Mouse (Mus musculus) gastrocnemius, postnatal 14 days (tissue): ENCODE data around the gene Mtmr12. TPM values are rescaled to one million over a fixed set of nuclear protein-coding genes. Genes with fewer than 3 reads are reported as not detected.

Experiments used
- DNase-seq: peaks from one replicate; pipeline ENCODE4 v3.0.0; 2021; ENCODE audit warnings: mixed read lengths
- intact Hi-C: fragments of 180-260 bp; cut with DNase I; formaldehyde crosslinking; loops from one replicate; pipeline ENCODE4 v1.15.1; 2025; ENCODE audit warnings: low total_unique reads
- total RNA-seq, 2 experiments: library from RNA; stranded (reverse); gene quantifications; 2 replicates each; pipeline ENCODE4 v1.2.3; 2021

Mtmr12 gene
- total RNA-seq, 2 experiments from 2014 or later: 6.0 to 7.1 TPM

GRCm38 (mm10) chr15:12257730-12258494 is 53.1 kb downstream of the Mtmr12 start:
- DNase-seq: no peak
- intact Hi-C loops: no loop called here

GRCm38 (mm10) chr15:12263056-12263455 is 58.2 kb downstream of the Mtmr12 start:
- no peak for DNase-seq
- intact Hi-C loops: no loop called here

GRCm38 (mm10) chr15:12266460-12266859 is 61.6 kb downstream of the Mtmr12 start:
- intact Hi-C loops: loop anchor here (5.0 kb wide), 1 partner anchor 69 kb away; no protein-coding TSS in a partner anchor

GRCm38 (mm10) chr15:12268021-12268420 is 63.2 kb downstream of the Mtmr12 start:
- intact Hi-C loops: loop anchor here (5.0 kb wide), 1 partner anchor 71 kb away; no protein-coding TSS in a partner anchor
- peak; percentile 69 for DNase-seq

More at GRCm38 (mm10) chr15:12266460-12266859, 61.6 kb downstream of the Mtmr12 start:
- DNase-seq: no peak

GRCm38 (mm10) chr15:12271340-12271739 is 66.5 kb downstream of the Mtmr12 start:
- intact Hi-C loops: no loop called here
- no peak for DNase-seq

GRCm38 (mm10) chr15:12273325-12274052 is 68.7 kb downstream of the Mtmr12 start:
- no peak for DNase-seq
- intact Hi-C loops: no loop called here

- DNase-seq: no peak
- intact Hi-C loops: no loop called here
Measured at GRCm38 (mm10) chr15:12274053-12274769, 69.4 kb downstream of the Mtmr12 start.

- intact Hi-C loops: no loop called here
- DNase-seq: no peak
Measured at GRCm38 (mm10) chr15:12275091-12275623, 70.3 kb downstream of the Mtmr12 start.

GRCm38 (mm10) chr15:12279816-12280215 is 75.0 kb downstream of the Mtmr12 start:
- no peak for DNase-seq
- intact Hi-C loops: no loop called here

GRCm38 (mm10) chr15:12284794-12285534 is 80.1 kb downstream of the Mtmr12 start:
- DNase-seq: no peak
- intact Hi-C loops: no loop called here

- DNase-seq: no peak
- intact Hi-C loops: no loop called here
Measured at GRCm38 (mm10) chr15:12285535-12285809, 80.6 kb downstream of the Mtmr12 start.

- no peak for DNase-seq
- intact Hi-C loops: no loop called here
Measured at GRCm38 (mm10) chr15:12290330-12290729, 85.5 kb downstream of the Mtmr12 start.

GRCm38 (mm10) chr15:12291757-12292156 is 86.9 kb downstream of the Mtmr12 start:
- DNase-seq: no peak
- intact Hi-C loops: no loop called here

GRCm38 (mm10) chr15:12296228-12296627 is 91.4 kb downstream of the Mtmr12 start:
- DNase-seq: no peak
- intact Hi-C loops: no loop called here

- intact Hi-C loops: no loop called here
- DNase-seq: no peak
Measured at GRCm38 (mm10) chr15:12298231-12298737, 93.5 kb downstream of the Mtmr12 start.

- no peak for DNase-seq
- intact Hi-C loops: no loop called here
Measured at GRCm38 (mm10) chr15:12301771-12302170, 96.9 kb downstream of the Mtmr12 start.

GRCm38 (mm10) chr15:12306188-12307071 is 101.6 kb downstream of the Mtmr12 start:
- intact Hi-C loops: no loop called here
- peak; percentile 21 for DNase-seq

GRCm38 (mm10) chr15:12307114-12307513 is 102.3 kb downstream of the Mtmr12 start:
- no peak for DNase-seq

More at GRCm38 (mm10) chr15:12307114-12307513, 102.3 kb downstream of the Mtmr12 start:
- intact Hi-C loops: no loop called here
